Mouse (Mus musculus): ENCODE measurements around the gene Gdf2. TPM values are rescaled to one million over a fixed set of nuclear protein-coding genes. Genes with fewer than 3 reads are reported as not detected.

Gdf2 gene
- polyA plus RNA-seq (2015; fragmentation: Nextera tagmentation; extraction: Ambion mirVana) = 0.11 and 0.34 TPM in 2 replicates

- ATAC-seq = no peak
- no peaks in the 10 kb centered on the region for H3K9me3 ChIP-seq (ENCODE audit: control insufficient read depth, low read length)
- no peak within 1 kb of the TSS for H3K4me3 ChIP-seq (ENCODE audit: low read length)
- 57% methylated on average over 8 of the region's 8 CpGs for WGBS
- no peak within 1 kb of the TSS for H3K27ac ChIP-seq (ENCODE audit: low read length)
- H3K4me1 ChIP-seq (ENCODE audit: control insufficient read depth, insufficient read depth, low read length) = no peaks in the 10 kb centered on the region
- no peak within 1 kb of the TSS for H3K9ac ChIP-seq (ENCODE audit: low read depth, low read length)
- no peaks in the 10 kb centered on the region; the same call in 1 of the 2 replicates for H3K27me3 ChIP-seq (replicated peaks; ENCODE audit: control insufficient read depth, insufficient read depth, low read length)
- no peaks in the 10 kb centered on the region for H3K36me3 ChIP-seq (ENCODE audit: control insufficient read depth, insufficient read depth, low read length)
- no peak within 1 kb of the TSS for H3K4me2 ChIP-seq (ENCODE audit: low read depth, low read length)
Measured at GRCm38 (mm10) chr14:33940739-33941138, at the start of gene Gdf2. Gene Gdf2 (plus strand): TSS chr14:33941039.

DNA sequence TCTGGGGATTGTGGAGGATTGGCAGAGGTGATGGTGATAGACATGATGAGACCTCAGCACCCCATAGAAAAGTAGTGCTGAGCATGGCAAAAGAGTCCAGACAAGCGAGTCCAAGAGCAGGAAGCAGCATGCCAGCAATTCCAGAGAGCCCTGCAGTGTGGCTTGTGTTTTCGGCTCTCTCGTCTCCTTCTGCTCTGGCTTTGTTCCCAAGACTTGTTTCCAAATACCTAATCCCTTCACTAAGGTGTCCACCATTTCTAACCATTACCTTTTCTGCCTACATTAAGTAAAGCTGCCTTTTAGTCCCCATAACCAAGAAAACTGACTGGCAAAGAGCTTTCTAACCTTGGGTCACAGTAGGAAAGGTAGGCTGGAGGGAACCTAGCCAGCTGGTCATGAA is 49.3 kb upstream of the Gdf2 start:
- Histone ChIP-seq H3K4me2 (ENCODE audit: low read depth, low read length) (no peak overlapping the region), H3K9me3 (ENCODE audit: control insufficient read depth, low read length) (no peaks in the 10 kb centered on the region), H3K4me3 (ENCODE audit: low read length) (no peak overlapping the region), H3K27me3 (replicated peaks; ENCODE audit: control insufficient read depth, insufficient read depth, low read length) (no peaks in the 10 kb centered on the region), H3K4me1 (ENCODE audit: control insufficient read depth, insufficient read depth, low read length) (no peaks in the 10 kb centered on the region; the same call in 1 of the 2 replicates), H3K9ac (ENCODE audit: low read depth, low read length) (no peak overlapping the region), H3K36me3 (ENCODE audit: control insufficient read depth, insufficient read depth, low read length) (no peaks in the 10 kb centered on the region), H3K27ac (ENCODE audit: low read length) (no peak overlapping the region)
- ATAC-seq = no peak
- 90% methylated on average over 3 of the region's 3 CpGs for WGBS

GRCm38 (mm10) chr14:33895777-33896176 is 45.1 kb upstream of the Gdf2 start:
- Histone ChIP-seq H3K27ac (ENCODE audit: low read length) (no peak overlapping the region), H3K4me1 (ENCODE audit: control insufficient read depth, insufficient read depth, low read length) (no peaks in the 10 kb centered on the region), H3K9me3 (ENCODE audit: control insufficient read depth, low read length) (no peaks in the 10 kb centered on the region), H3K36me3 (ENCODE audit: control insufficient read depth, insufficient read depth, low read length) (no peaks in the 10 kb centered on the region), H3K4me2 (ENCODE audit: low read depth, low read length) (no peak overlapping the region), H3K4me3 (ENCODE audit: low read length) (no peak overlapping the region), H3K9ac (ENCODE audit: low read depth, low read length) (no peak overlapping the region), H3K27me3 (replicated peaks; ENCODE audit: control insufficient read depth, insufficient read depth, low read length) (no peaks in the 10 kb centered on the region)
- WGBS = 87% methylated on average over 5 of the region's 5 CpGs
- ATAC-seq = no peak

- Histone ChIP-seq H3K36me3 (ENCODE audit: control insufficient read depth, insufficient read depth, low read length) (no peaks in the 10 kb centered on the region), H3K4me3 (ENCODE audit: low read length) (no peak overlapping the region), H3K4me2 (ENCODE audit: low read depth, low read length) (no peak overlapping the region), H3K9ac (ENCODE audit: low read depth, low read length) (no peak overlapping the region), H3K9me3 (ENCODE audit: control insufficient read depth, low read length) (no peaks in the 10 kb centered on the region), H3K27me3 (replicated peaks; ENCODE audit: control insufficient read depth, insufficient read depth, low read length) (no peaks in the 10 kb centered on the region), H3K27ac (ENCODE audit: low read length) (no peak overlapping the region), H3K4me1 (ENCODE audit: control insufficient read depth, insufficient read depth, low read length) (no peaks in the 10 kb centered on the region)
- ATAC-seq = no peak
- 54% methylated on average over 9 of the region's 9 CpGs for WGBS
Measured at GRCm38 (mm10) chr14:33896628-33897300, 44.1 kb upstream of the Gdf2 start.

DNA sequence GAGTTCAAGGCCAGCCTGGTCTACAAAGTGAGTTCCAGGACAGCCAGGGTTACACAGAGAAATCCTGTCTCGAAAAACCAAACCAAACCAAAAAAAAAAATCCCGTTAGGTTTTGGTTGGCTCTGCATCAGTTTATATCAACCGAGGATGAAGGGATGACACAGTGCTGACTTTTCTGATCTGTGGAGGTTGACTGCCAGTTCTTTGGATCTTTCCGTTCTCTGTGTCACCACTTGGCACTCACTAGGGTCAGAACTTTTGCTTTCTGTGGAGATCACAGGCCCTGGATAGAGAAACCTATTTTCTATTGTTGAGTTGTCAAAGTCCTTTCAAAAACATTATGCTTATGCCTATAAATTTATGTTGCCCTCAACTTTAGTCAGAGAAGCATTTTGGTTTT is 38.1 kb upstream of the Gdf2 start:
- WGBS = 89% methylated on average over 4 of the region's 4 CpGs
- no peak overlapping the region for H3K9ac ChIP-seq (ENCODE audit: low read depth, low read length)

GRCm38 (mm10) chr14:33903199-33903598 is 37.6 kb upstream of the Gdf2 start:
- H3K27me3 ChIP-seq (replicated peaks; ENCODE audit: control insufficient read depth, insufficient read depth, low read length) = no peaks in the 10 kb centered on the region
- 78% methylated on average over 1 of the region's 1 CpGs for WGBS
- no peak for ATAC-seq

More for the DNA sequence above, 38.1 kb upstream of the Gdf2 start:
- Histone ChIP-seq H3K27ac (ENCODE audit: low read length) (no peak overlapping the region), H3K4me2 (ENCODE audit: low read depth, low read length) (no peak overlapping the region), H3K4me1 (ENCODE audit: control insufficient read depth, insufficient read depth, low read length) (no peaks in the 10 kb centered on the region), H3K4me3 (ENCODE audit: low read length) (no peak overlapping the region), H3K36me3 (ENCODE audit: control insufficient read depth, insufficient read depth, low read length) (no peaks in the 10 kb centered on the region), H3K27me3 (replicated peaks; ENCODE audit: control insufficient read depth, insufficient read depth, low read length) (no peaks in the 10 kb centered on the region), H3K9me3 (ENCODE audit: control insufficient read depth, low read length) (no peaks in the 10 kb centered on the region)
- ATAC-seq = no peak

DNA sequence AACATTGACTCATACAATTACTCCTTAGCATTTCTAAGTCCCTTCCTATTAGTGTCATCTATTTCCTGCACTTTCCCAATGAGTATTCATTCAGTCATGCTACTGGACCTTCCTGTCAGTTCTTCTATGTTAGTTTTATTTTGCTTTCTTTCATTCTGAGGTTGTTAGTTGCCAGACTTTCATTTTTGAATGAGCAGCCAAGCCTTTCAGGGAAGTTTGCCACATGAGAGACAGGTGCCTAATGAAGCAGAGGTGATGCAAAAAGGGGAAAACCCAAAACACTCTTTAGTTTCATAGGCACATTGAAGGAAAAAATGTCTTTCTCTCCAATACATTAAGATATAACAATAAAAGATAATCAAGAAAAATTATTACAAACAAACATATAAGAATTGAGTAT is 36.0 kb upstream of the Gdf2 start:
- ATAC-seq = no peak
- Histone ChIP-seq H3K4me1 (ENCODE audit: control insufficient read depth, insufficient read depth, low read length) (no peaks in the 10 kb centered on the region), H3K9me3 (ENCODE audit: control insufficient read depth, low read length) (no peaks in the 10 kb centered on the region), H3K4me2 (ENCODE audit: low read depth, low read length) (no peak overlapping the region), H3K36me3 (ENCODE audit: control insufficient read depth, insufficient read depth, low read length) (no peaks in the 10 kb centered on the region), H3K27ac (ENCODE audit: low read length) (no peak overlapping the region), H3K27me3 (replicated peaks; ENCODE audit: control insufficient read depth, insufficient read depth, low read length) (no peaks in the 10 kb centered on the region), H3K4me3 (ENCODE audit: low read length) (no peak overlapping the region), H3K9ac (ENCODE audit: low read depth, low read length) (no peak overlapping the region)

More at GRCm38 (mm10) chr14:33903199-33903598, 37.6 kb upstream of the Gdf2 start:
- Histone ChIP-seq H3K4me2 (ENCODE audit: low read depth, low read length) (no peak overlapping the region), H3K27ac (ENCODE audit: low read length) (no peak overlapping the region), H3K9me3 (ENCODE audit: control insufficient read depth, low read length) (no peaks in the 10 kb centered on the region), H3K36me3 (ENCODE audit: control insufficient read depth, insufficient read depth, low read length) (no peaks in the 10 kb centered on the region), H3K4me3 (ENCODE audit: low read length) (no peak overlapping the region), H3K9ac (ENCODE audit: low read depth, low read length) (no peak overlapping the region), H3K4me1 (ENCODE audit: control insufficient read depth, insufficient read depth, low read length) (no peaks in the 10 kb centered on the region)

GRCm38 (mm10) chr14:33913727-33914126 is 27.1 kb upstream of the Gdf2 start:
- H3K27me3 ChIP-seq (replicated peaks; ENCODE audit: control insufficient read depth, insufficient read depth, low read length) = no peaks in the 10 kb centered on the region
- H3K27ac ChIP-seq (ENCODE audit: low read length) = no peak overlapping the region
- no peaks in the 10 kb centered on the region for H3K4me1 ChIP-seq (ENCODE audit: control insufficient read depth, insufficient read depth, low read length)
- no peaks in the 10 kb centered on the region for H3K9me3 ChIP-seq (ENCODE audit: control insufficient read depth, low read length)
- H3K36me3 ChIP-seq (ENCODE audit: control insufficient read depth, insufficient read depth, low read length) = no peaks in the 10 kb centered on the region
- no peak overlapping the region for H3K4me3 ChIP-seq (ENCODE audit: low read length)
- 35% methylated on average over 3 of the region's 3 CpGs for WGBS
- ATAC-seq = no peak
- H3K4me2 ChIP-seq (ENCODE audit: low read depth, low read length) = no peak overlapping the region
- H3K9ac ChIP-seq (ENCODE audit: low read depth, low read length) = no peak overlapping the region

DNA sequence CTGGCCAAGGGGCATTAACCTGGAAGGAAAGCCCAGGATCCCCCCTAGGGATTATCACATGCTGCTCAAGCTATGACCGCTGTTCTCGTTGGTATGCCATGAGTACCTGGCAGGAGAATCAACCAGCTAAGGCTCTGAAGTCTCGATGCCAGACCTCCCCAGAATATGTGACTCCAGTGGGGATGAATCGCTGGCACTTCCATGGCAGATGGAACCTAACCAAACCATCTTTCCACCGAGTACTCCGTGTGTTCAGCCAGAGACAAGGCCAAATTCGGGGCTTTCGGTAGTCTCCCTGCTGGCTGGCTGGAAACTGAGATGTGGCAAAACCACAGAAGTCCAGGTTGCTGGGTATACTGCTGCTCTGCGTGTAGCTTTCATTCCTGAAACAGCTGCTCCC is 26.6 kb upstream of the Gdf2 start:
- no peak overlapping the region for H3K4me3 ChIP-seq (ENCODE audit: low read length)
- no peak overlapping the region for H3K4me2 ChIP-seq (ENCODE audit: low read depth, low read length)
- H3K27me3 ChIP-seq (replicated peaks; ENCODE audit: control insufficient read depth, insufficient read depth, low read length) = no peaks in the 10 kb centered on the region
- ATAC-seq = no peak
- no peaks in the 10 kb centered on the region for H3K36me3 ChIP-seq (ENCODE audit: control insufficient read depth, insufficient read depth, low read length)
- WGBS = 87% methylated on average over 9 of the region's 9 CpGs
- no peaks in the 10 kb centered on the region for H3K9me3 ChIP-seq (ENCODE audit: control insufficient read depth, low read length)
- no peak overlapping the region for H3K27ac ChIP-seq (ENCODE audit: low read length)
- H3K9ac ChIP-seq (ENCODE audit: low read depth, low read length) = no peak overlapping the region
- H3K4me1 ChIP-seq (ENCODE audit: control insufficient read depth, insufficient read depth, low read length) = no peaks in the 10 kb centered on the region
